Mouse (Mus musculus) forebrain, embryonic 16.5 days (tissue): ENCODE results near the gene Uqcrc1. TPM values are rescaled to one million over a fixed set of nuclear protein-coding genes. Genes with fewer than 3 reads are reported as not detected.

ENCODE experiments used
- ATAC-seq: fragments of 200-750 bp; cut with Nextera tagmentation; 2 replicates; pipeline ENCODE4 v1.8.0; 2017; ENCODE audit warnings: mild to moderate bottlenecking, moderate library complexity
- H3K27ac ChIP-seq: fragments of 300-500 bp; sonication (generic); 2 replicates; pipeline ENCODE4 v1.5.1; 2014; ENCODE audit warnings: low read length, control low read depth
- H3K27me3 ChIP-seq: fragments of 300-500 bp; sonication (generic); replicated peaks from 2 replicates; pipeline ENCODE4 v1.6.1; 2014; ENCODE audit warnings: low read length; ENCODE audit not compliant: control insufficient read depth, insufficient read depth
- H3K36me3 ChIP-seq: fragments of 300-500 bp; sonication (generic); 2 replicates; pipeline ENCODE4 v1.6.1; 2014; ENCODE audit not compliant: control insufficient read depth, insufficient read depth
- H3K4me1 ChIP-seq: fragments of 300-500 bp; sonication (generic); replicated peaks from 2 replicates; pipeline ENCODE4 v1.6.1; 2014; ENCODE audit warnings: low read length; ENCODE audit not compliant: control insufficient read depth, insufficient read depth
- H3K4me2 ChIP-seq: fragments of 300-500 bp; sonication (generic); 2 replicates; pipeline ENCODE4 v1.6.1; 2014; ENCODE audit warnings: mild to moderate bottlenecking, low read length, control low read depth
- H3K4me3 ChIP-seq: fragments of 300-500 bp; sonication (generic); replicated peaks from 2 replicates; pipeline ENCODE4 v1.5.1; 2014; ENCODE audit warnings: mild to moderate bottlenecking, low read length, control low read depth
- H3K9ac ChIP-seq: fragments of 300-500 bp; sonication (generic); replicated peaks from 2 replicates; pipeline ENCODE4 v1.6.1; 2014; ENCODE audit warnings: low read depth, low read length, control low read depth
- H3K9me3 ChIP-seq: fragments of 300-500 bp; sonication (generic); 2 replicates; pipeline ENCODE4 v1.6.1; 2016; ENCODE audit warnings: low read length; ENCODE audit not compliant: control insufficient read depth
- WGBS: fragments of 180-500 bp; shearing (Covaris S2); extraction: QIAGEN DNeasy Blood & Tissue Kit; methylation state at CpG from one replicate; pipeline ENCODE4 v1.1.7; 2014; 5-methylcytosine and 5-hydroxymethylcytosine counted together
- polyA plus RNA-seq: library from polyadenylated mRNA; unstranded; fragments of >200 nt; fragmentation: Nextera tagmentation; extraction: Ambion mirVana; gene quantifications from 2 replicates; pipeline ENCODE4 v1.2.1, GENCODE M21; 2015

The Uqcrc1 gene
- polyA plus RNA-seq = 389 and 410 TPM in 2 replicates

GRCm38 (mm10) chr9:108936418-108937364, at the start of gene Uqcrc1:
TSS of gene Uqcrc1 (plus strand) at chr9:108936633.
- no peaks in the 10 kb centered on the region for H3K27me3 ChIP-seq
- H3K4me2 ChIP-seq = peak within 1 kb of the TSS; percentile 83
- WGBS = under 1% methylated on average over 58 of the region's 58 CpGs
- H3K27ac ChIP-seq = no peak within 1 kb of the TSS; the same call in 1 of the 2 replicates
- peaks cover 8% of the 10 kb centered on the region for H3K4me1 ChIP-seq
- ATAC-seq = peak; percentile 86
- peaks cover 13% of the 10 kb centered on the region for H3K36me3 ChIP-seq
- H3K9ac ChIP-seq = peak within 1 kb of the TSS; percentile 95
- peak within 1 kb of the TSS; percentile 98 for H3K4me3 ChIP-seq
- H3K9me3 ChIP-seq = no peaks in the 10 kb centered on the region

- Histone ChIP-seq H3K4me3 (no peak overlapping the region), H3K4me2 (no peak overlapping the region)
These were observed 24.1 kb upstream of the Uqcrc1 start for GRCm38 (mm10) chr9:108912308-108912707.

GRCm38 (mm10) chr9:108913161-108913560, 23.3 kb upstream of the Uqcrc1 start:
- H3K4me1 ChIP-seq = peaks cover 6% of the 10 kb centered on the region
- H3K4me2 ChIP-seq = no peak overlapping the region
- ATAC-seq = no peak
- 90% methylated on average over 7 of the region's 7 CpGs for WGBS
- no peak overlapping the region for H3K4me3 ChIP-seq
- H3K27ac ChIP-seq = no peak overlapping the region
- H3K27me3 ChIP-seq = no peaks in the 10 kb centered on the region
- no peak overlapping the region for H3K9ac ChIP-seq
- no peaks in the 10 kb centered on the region for H3K36me3 ChIP-seq
- no peaks in the 10 kb centered on the region for H3K9me3 ChIP-seq

More at GRCm38 (mm10) chr9:108912308-108912707, 24.1 kb upstream of the Uqcrc1 start:
- no peaks in the 10 kb centered on the region for H3K9me3 ChIP-seq
- no peak overlapping the region for H3K9ac ChIP-seq
- H3K36me3 ChIP-seq = no peaks in the 10 kb centered on the region
- H3K27me3 ChIP-seq = no peaks in the 10 kb centered on the region
- WGBS = 76% methylated on average over 6 of the region's 6 CpGs
- peaks cover 6% of the 10 kb centered on the region for H3K4me1 ChIP-seq
- ATAC-seq = no peak
- no peak overlapping the region for H3K27ac ChIP-seq

DNA sequence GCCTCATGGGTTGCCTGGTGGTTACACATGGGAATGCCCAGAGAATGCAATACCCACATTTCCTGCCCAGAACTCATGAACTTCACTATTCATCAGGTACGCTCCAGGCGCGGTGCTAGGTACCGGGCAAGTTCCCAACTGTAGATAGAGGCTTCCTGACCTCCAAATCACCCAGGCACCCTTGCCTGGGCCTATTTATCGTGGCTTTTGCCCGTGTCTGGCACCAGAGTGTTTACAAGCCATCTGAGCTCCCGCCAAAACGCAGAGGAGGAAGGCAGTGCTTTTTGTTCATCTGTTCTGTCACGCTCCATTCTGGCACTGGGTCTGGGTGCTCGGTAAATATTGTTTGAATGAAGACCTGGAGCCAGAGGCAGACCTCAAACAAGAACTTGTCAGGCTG, 22.8 kb upstream of the Uqcrc1 start:
- no peak for ATAC-seq
- no peak overlapping the region for H3K4me3 ChIP-seq
- no peaks in the 10 kb centered on the region for H3K36me3 ChIP-seq
- H3K9me3 ChIP-seq = no peaks in the 10 kb centered on the region
- no peak overlapping the region for H3K4me2 ChIP-seq
- peaks cover 6% of the 10 kb centered on the region for H3K4me1 ChIP-seq
- 77% methylated on average over 10 of the region's 10 CpGs for WGBS
- no peak overlapping the region for H3K27ac ChIP-seq
- no peak overlapping the region for H3K9ac ChIP-seq
- no peaks in the 10 kb centered on the region for H3K27me3 ChIP-seq

- H3K36me3 ChIP-seq = no peaks in the 10 kb centered on the region
- no peak within 1 kb of the TSS for H3K9ac ChIP-seq
- 52% methylated on average over 6 of the region's 6 CpGs for WGBS
- H3K4me2 ChIP-seq = no peak within 1 kb of the TSS
- H3K4me3 ChIP-seq = no peak within 1 kb of the TSS
- no peaks in the 10 kb centered on the region for H3K9me3 ChIP-seq
- H3K27me3 ChIP-seq = no peaks in the 10 kb centered on the region
- no peak within 1 kb of the TSS for H3K27ac ChIP-seq
- H3K4me1 ChIP-seq = peaks cover 6% of the 10 kb centered on the region
- ATAC-seq = peak; percentile 63
These were observed 21.9 kb upstream of the Uqcrc1 start, which contains the start of gene Tmem89 for GRCm38 (mm10) chr9:108914491-108914890. TSS of gene Tmem89 (plus strand) at chr9:108914619.

DNA sequence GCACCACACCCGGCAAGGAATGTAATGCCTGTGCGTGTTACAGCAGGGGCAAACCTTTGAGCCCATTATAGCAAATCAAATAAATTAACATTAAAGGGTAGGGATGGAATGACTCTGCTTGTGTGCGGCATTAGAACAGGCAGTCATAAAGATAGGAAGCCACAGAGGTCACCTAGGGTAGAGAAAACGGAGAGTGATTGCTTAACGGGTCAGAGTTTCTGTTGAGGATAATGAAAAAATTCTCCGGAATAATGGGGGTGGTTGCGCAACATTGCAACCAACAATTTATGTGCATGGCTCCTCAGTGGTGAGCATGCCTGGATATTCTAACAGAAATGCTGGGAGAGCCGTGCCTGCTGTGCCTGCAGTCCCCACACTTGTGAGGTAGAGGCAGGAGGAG, 10.5 kb upstream of the Uqcrc1 start:
- no peak overlapping the region for H3K4me2 ChIP-seq
- H3K27ac ChIP-seq = no peak overlapping the region
- 0 out of 2 replicates have a peak, but pooled peaks cover 3% of the 10 kb centered on the region for H3K9me3 ChIP-seq
- no peak overlapping the region for H3K9ac ChIP-seq
- no peak for ATAC-seq
- H3K4me1 ChIP-seq = no peaks in the 10 kb centered on the region
- WGBS = 80% methylated on average over 8 of the region's 8 CpGs
- H3K27me3 ChIP-seq = no peaks in the 10 kb centered on the region
- H3K4me3 ChIP-seq = no peak overlapping the region
- no peaks in the 10 kb centered on the region for H3K36me3 ChIP-seq

DNA sequence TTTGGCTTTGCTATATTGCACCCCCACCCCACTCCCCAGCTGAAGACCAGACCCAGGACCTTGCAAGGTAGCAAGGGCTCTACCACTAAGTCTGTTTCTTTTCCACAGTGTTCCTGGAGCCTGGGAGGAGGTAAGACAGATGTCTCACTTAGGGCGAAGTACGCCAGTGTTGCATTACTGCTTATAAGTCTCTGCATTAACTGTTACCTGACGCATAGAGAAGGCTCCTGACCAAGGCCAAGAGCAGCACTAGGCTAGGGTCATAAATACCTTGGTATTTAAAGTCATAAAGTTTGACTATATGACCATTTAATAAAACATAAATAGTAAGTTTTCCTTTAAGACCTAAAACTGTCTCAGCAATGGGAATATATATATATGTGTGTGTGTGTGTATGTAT, 8.0 kb upstream of the Uqcrc1 start:
- Histone ChIP-seq H3K4me3 (no peak overlapping the region), H3K9ac (no peak overlapping the region), H3K27ac (no peak overlapping the region), H3K4me2 (no peak overlapping the region), H3K9me3 (no peaks in the 10 kb centered on the region), H3K4me1 (no peaks in the 10 kb centered on the region), H3K27me3 (no peaks in the 10 kb centered on the region), H3K36me3 (no peaks in the 10 kb centered on the region)
- 88% methylated on average over 3 of the region's 3 CpGs for WGBS
- ATAC-seq = no peak

DNA sequence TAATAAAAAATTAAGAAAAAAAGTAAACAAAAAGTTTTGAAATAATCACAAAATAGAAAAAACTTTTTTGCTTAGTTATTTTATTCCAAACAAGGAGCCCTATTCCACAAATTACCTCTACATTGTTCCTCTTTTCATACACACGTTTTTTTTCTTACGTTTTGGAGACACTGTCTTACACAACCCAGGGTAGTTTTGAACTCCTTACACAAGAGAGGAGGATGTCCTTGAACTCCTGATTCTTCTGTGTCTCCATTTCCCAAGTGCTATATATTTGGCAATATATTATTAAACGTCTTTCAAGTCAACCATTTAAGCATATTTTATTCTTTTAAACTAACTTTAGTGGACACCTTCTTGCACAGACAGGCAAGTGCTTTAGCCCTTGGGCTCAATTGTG, 442 bp upstream of the Uqcrc1 start:
- Histone ChIP-seq H3K4me2 (peak overlapping the region; percentile 38), H3K9ac (no peak overlapping the region), H3K27ac (no peak overlapping the region), H3K9me3 (no peaks in the 10 kb centered on the region), H3K27me3 (no peaks in the 10 kb centered on the region), H3K4me3 (peak overlapping the region; percentile 98), H3K36me3 (peaks cover 9% of the 10 kb centered on the region), H3K4me1 (peaks cover 8% of the 10 kb centered on the region)
- WGBS = 11% methylated on average over 3 of the region's 3 CpGs
- no peak for ATAC-seq

DNA sequence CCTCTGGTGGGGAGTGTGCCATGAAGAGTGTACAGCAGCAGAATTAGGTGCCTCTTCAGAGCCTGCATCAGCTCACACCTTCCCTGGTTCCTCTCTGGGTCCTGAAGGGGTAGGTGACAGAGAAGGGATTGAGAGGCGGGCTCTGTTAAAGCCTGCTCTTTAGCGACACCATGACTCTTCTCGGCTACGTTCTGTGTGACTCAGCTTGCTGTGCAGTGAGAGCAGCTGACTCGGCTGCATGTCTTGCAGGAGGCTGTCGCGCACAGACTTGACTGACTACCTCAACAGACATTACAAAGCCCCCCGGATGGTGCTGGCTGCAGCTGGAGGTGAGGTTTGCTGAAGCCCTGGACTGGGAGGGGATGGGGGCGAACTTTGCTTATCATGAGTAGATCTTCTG, 8.7 kb downstream of the Uqcrc1 start:
- H3K9me3 ChIP-seq = no peaks in the 10 kb centered on the region
- H3K4me2 ChIP-seq = no peak overlapping the region
- ATAC-seq = no peak
- H3K4me3 ChIP-seq = no peak overlapping the region
- H3K27me3 ChIP-seq = no peaks in the 10 kb centered on the region
- 87% methylated on average over 9 of the region's 9 CpGs for WGBS
- H3K9ac ChIP-seq = no peak overlapping the region
- H3K4me1 ChIP-seq = no peaks in the 10 kb centered on the region; the same call in 1 of the 2 replicates
- H3K36me3 ChIP-seq = peaks cover 59% of the 10 kb centered on the region
- no peak overlapping the region for H3K27ac ChIP-seq
